Mouse (Mus musculus) embryonic facial prominence, embryonic 13.5 days (tissue): ENCODE data around the gene Pigt. TPM values are rescaled to one million over a fixed set of nuclear protein-coding genes. Genes with fewer than 3 reads are reported as not detected.

ENCODE experiments used
- ATAC-seq: fragments of 200-750 bp; cut with Nextera tagmentation; 2 replicates; pipeline ENCODE4 v1.8.0; 2017; ENCODE audit warnings: low read depth; ENCODE audit not compliant: insufficient number of reproducible peaks, insufficient read depth, low FRiP score, low TSS enrichment
- H3K27ac ChIP-seq: fragments of 300-500 bp; sonication (generic); 2 replicates; pipeline ENCODE4 v1.5.1; 2015; ENCODE audit warnings: moderate library complexity, mild to moderate bottlenecking, inconsistent platforms
- H3K27me3 ChIP-seq: fragments of 300-500 bp; sonication (generic); 2 replicates; pipeline ENCODE4 v1.6.1; 2015; ENCODE audit warnings: mild to moderate bottlenecking, inconsistent platforms
- H3K36me3 ChIP-seq: fragments of 300-500 bp; sonication (generic); 2 replicates; pipeline ENCODE4 v1.6.1; 2015; ENCODE audit warnings: mild to moderate bottlenecking, inconsistent platforms
- H3K4me1 ChIP-seq: fragments of 300-500 bp; sonication (generic); 2 replicates; pipeline ENCODE4 v1.6.1; 2015; ENCODE audit warnings: inconsistent platforms
- H3K4me2 ChIP-seq: fragments of 300-500 bp; sonication (generic); 2 replicates; pipeline ENCODE4 v1.6.1; 2015; ENCODE audit warnings: moderate library complexity, mild to moderate bottlenecking, inconsistent platforms
- H3K4me3 ChIP-seq: fragments of 300-500 bp; sonication (generic); 2 replicates; pipeline ENCODE4 v1.5.1; 2015; ENCODE audit warnings: mild to moderate bottlenecking, inconsistent platforms
- H3K9ac ChIP-seq: fragments of 300-500 bp; sonication (generic); 2 replicates; pipeline ENCODE4 v1.6.1; 2015; ENCODE audit warnings: mild to moderate bottlenecking, inconsistent platforms
- H3K9me3 ChIP-seq: fragments of 300-500 bp; sonication (generic); 2 replicates; pipeline ENCODE4 v1.6.1; 2016; ENCODE audit warnings: inconsistent platforms
- WGBS: fragments of 180-500 bp; shearing (Covaris S2); methylation state at CpG from one replicate; pipeline ENCODE4 v1.1.7; 2015; ENCODE audit warnings: mixed read lengths; 5-methylcytosine and 5-hydroxymethylcytosine counted together
- polyA plus RNA-seq: library from polyadenylated mRNA; unstranded; fragments of >200 nt; fragmentation: Nextera tagmentation; extraction: Ambion mirVana; gene quantifications from 2 replicates; pipeline ENCODE4 v1.2.1, GENCODE M21; 2015

The Pigt gene
- polyA plus RNA-seq, 1 experiment from 2014 or later = 52.6 TPM

GRCm38 (mm10) chr2:164550895-164551269, 53.6 kb downstream of the Pigt start:
- no peaks in the 10 kb centered on the region for H3K9me3 ChIP-seq
- H3K27me3 ChIP-seq = no peaks in the 10 kb centered on the region
- no peak for ATAC-seq
- no peak overlapping the region for H3K27ac ChIP-seq
- no peak overlapping the region for H3K4me2 ChIP-seq
- no peaks in the 10 kb centered on the region for H3K36me3 ChIP-seq
- H3K9ac ChIP-seq = 0 out of 2 replicates have a peak overlapping the region, but pooled peaks have one; percentile 54
- H3K4me1 ChIP-seq = peaks cover 8% of the 10 kb centered on the region
- no peak overlapping the region for H3K4me3 ChIP-seq
- 84% methylated on average over 2 of the region's 2 CpGs for WGBS

- 86% methylated on average over 9 of the region's 9 CpGs for WGBS
- H3K4me3 ChIP-seq = no peak overlapping the region
- H3K9ac ChIP-seq = no peak overlapping the region
- peaks cover 8% of the 10 kb centered on the region for H3K4me1 ChIP-seq
- H3K27ac ChIP-seq = no peak overlapping the region
- H3K27me3 ChIP-seq = no peaks in the 10 kb centered on the region
- H3K9me3 ChIP-seq = no peaks in the 10 kb centered on the region
- H3K36me3 ChIP-seq = no peaks in the 10 kb centered on the region
- no peak overlapping the region for H3K4me2 ChIP-seq
- no peak for ATAC-seq
These were observed 54.2 kb downstream of the Pigt start for GRCm38 (mm10) chr2:164551502-164551901.

Other genes with a start within 250 kb of the Pigt start
- not detected in 2 replicates for gene Svs3b, start 240.9 kb upstream of the Pigt start, polyA plus RNA-seq
- not detected in 2 replicates for gene Svs4, start 219.1 kb upstream of the Pigt start, polyA plus RNA-seq
- not detected in 2 replicates for gene Svs3a, start 208.3 kb upstream of the Pigt start, polyA plus RNA-seq
- not detected in 2 replicates for gene Svs6, start 180.8 kb upstream of the Pigt start, polyA plus RNA-seq
- not detected in 2 replicates for gene Svs5, start 164.8 kb upstream of the Pigt start, polyA plus RNA-seq
- 2.2 and 2.7 TPM in 2 replicates for gene Slpi, start 108.4 kb upstream of the Pigt start, polyA plus RNA-seq
- 0.59 and 1.0 TPM in 2 replicates for gene Rbpjl, start 94.4 kb upstream of the Pigt start, polyA plus RNA-seq
- 66.0 and 105 TPM in 2 replicates for gene Matn4, start 92.4 kb upstream of the Pigt start, polyA plus RNA-seq
- 81.5 and 87.8 TPM in 2 replicates for gene Sdc4, start 53.6 kb upstream of the Pigt start, polyA plus RNA-seq
- gene Sys1, start 40.6 kb upstream of the Pigt start, polyA plus RNA-seq = 56.0 and 65.9 TPM in 2 replicates
- gene Gm20458, start 36.6 kb upstream of the Pigt start, polyA plus RNA-seq = 7.7 and 8.3 TPM in 2 replicates
- gene Trp53tg5, start 23.8 kb upstream of the Pigt start, polyA plus RNA-seq = not detected in 2 replicates
- 2.1 and 3.0 TPM in 2 replicates for gene Dbndd2, start 11.4 kb upstream of the Pigt start, polyA plus RNA-seq
- gene Wfdc2, start 64.9 kb downstream of the Pigt start, polyA plus RNA-seq = 46.5 and 53.4 TPM in 2 replicates
- not detected in 2 replicates for gene Spint3, start 75.9 kb downstream of the Pigt start, polyA plus RNA-seq
- 0.80 TPM in 1 of 2 replicates, not detected in the other for gene Wfdc6a, start 87.9 kb downstream of the Pigt start, polyA plus RNA-seq
- not detected in 2 replicates for gene Eppin, start 96.1 kb downstream of the Pigt start, polyA plus RNA-seq
- gene Wfdc6b, start 116.0 kb downstream of the Pigt start, polyA plus RNA-seq = not detected in 2 replicates
- not detected in 2 replicates for gene Wfdc8, start 116.1 kb downstream of the Pigt start, polyA plus RNA-seq
- not detected in 2 replicates for gene Wfdc16, start 141.3 kb downstream of the Pigt start, polyA plus RNA-seq
- gene Wfdc10, start 158.5 kb downstream of the Pigt start, polyA plus RNA-seq = 0.89 TPM in 1 of 2 replicates, not detected in the other
- not detected in 2 replicates for gene Wfdc9, start 159.1 kb downstream of the Pigt start, polyA plus RNA-seq
- not detected in 2 replicates for gene Wfdc11, start 176.6 kb downstream of the Pigt start, polyA plus RNA-seq
- gene Wfdc13, start 187.6 kb downstream of the Pigt start, polyA plus RNA-seq = not detected in 2 replicates
- gene Spint4, start 201.0 kb downstream of the Pigt start, polyA plus RNA-seq = not detected in 2 replicates
- not detected in 2 replicates for gene Spint5, start 217.8 kb downstream of the Pigt start, polyA plus RNA-seq
- 0.58 and 0.93 TPM in 2 replicates for gene Wfdc3, start 248.4 kb downstream of the Pigt start, polyA plus RNA-seq
- 79.6 and 83.1 TPM in 2 replicates for gene Dnttip1, start 248.5 kb downstream of the Pigt start, polyA plus RNA-seq